Comparison of ENCODE assay signal across 9 mouse cellular contexts in genomic region chr5:35971841-35972578, GRCm38 (mm10).
DNase-seq lines count a peak whose midpoint lies in the region; TF ChIP-seq lines count a peak whose summit lies in the region.
"Had no signal": no experiment of that assay in that cellular context is flagged by ENCODE, and none has a peak within 500 bp of the region (broad histone marks: within the 10 kb centered on the region; RNA-seq: fewer than 3 reads in every experiment).

No protein-coding gene starts in this region.

- no peak overlapping the region for H3K4me3 ChIP-seq in ES-Bruce4 (ENCODE audit: low read depth, low read length)
- H3K4me3 ChIP-seq: heart, embryonic 15.5 days had no signal

- H3K9me3 ChIP-seq in ES-Bruce4 (replicated peaks; ENCODE audit: control insufficient read depth, insufficient read depth, low read length, poor library complexity, severe bottlenecking), result no peaks in the 10 kb centered on the region
- H3K9me3 ChIP-seq: heart, embryonic 15.5 days had no signal

- TF ChIP-seq POLR2A in ES-Bruce4 (IDR thresholded peaks at IDR 0.05; ENCODE audit: insufficient read depth, low read length), result no peak

- 0 out of 2 replicates have a peak, but pooled peaks have one; percentile 14 for TF ChIP-seq EP300 in ES-Bruce4 (IDR thresholded peaks at IDR 0.05; ENCODE audit: insufficient read depth, low read depth, low read length)

- no peaks in the 10 kb centered on the region for H3K27me3 ChIP-seq in ES-Bruce4 (ENCODE audit: control insufficient read depth, insufficient read depth, low read length, poor library complexity, severe bottlenecking)
- H3K27me3 ChIP-seq: heart, embryonic 15.5 days had no signal

- no peak overlapping the region for H3K27ac ChIP-seq in ES-Bruce4 (ENCODE audit: insufficient read depth, low read length)

- no peak overlapping the region for H3K9ac ChIP-seq in ES-Bruce4 (ENCODE audit: low read depth, poor library complexity, severe bottlenecking)
- H3K9ac ChIP-seq: heart, embryonic 15.5 days had no signal

- peak; percentile 93 for TF ChIP-seq CTCF in ES-Bruce4 (IDR thresholded peaks at IDR 0.05; ENCODE audit: low read depth, low read length)

- H3K36me3 ChIP-seq in ES-Bruce4 (ENCODE audit: control insufficient read depth, insufficient read depth, low read length, poor library complexity, severe bottlenecking), result no peaks in the 10 kb centered on the region

- H3K4me1 ChIP-seq in ES-Bruce4 (ENCODE audit: control insufficient read depth, insufficient read depth, low read length), result no peaks in the 10 kb centered on the region

- peak; percentile 69 for DNase-seq in 416B (ENCODE audit: low read depth)
- DNase-seq in cerebellum, adult 11-12 months, result peak; percentile 42
- peak; percentile 47 to 69 for DNase-seq in frontal cortex, postnatal 36 days (ENCODE audit: low spot score in 2 of 2)
- peak; percentile 79 for DNase-seq in induced T-regulatory cell, adult 2 months (ENCODE audit: low read depth)
- peak; percentile 58 to 70 for DNase-seq in lung, adult 18-20 months
- peak; percentile 72 for DNase-seq in right cerebral cortex, postnatal 4 days
- peak; percentile 76 for DNase-seq in urinary bladder, postnatal 25 days (ENCODE audit: low spot score)
